Mouse (Mus musculus) kidney, postnatal 36 days (tissue): ENCODE measurements around the gene Tmem80.
A peak's percentile ranks its signal among the peaks of the same experiment; 100 is the strongest.

Experiments
- DNase-seq, 2 experiments: peaks; one replicate each; pipeline ENCODE4 v3.0.0; 2021 to 2022; ENCODE audit warnings: mixed read lengths in 2 of 2

Tmem80 gene

GRCm38 (mm10) chr7:141327469-141328372, at the start of gene Tmem80, which contains the start of gene Deaf1:
Gene Tmem80 (plus strand): TSS chr7:141327739.
Gene Deaf1 (minus strand): TSS chr7:141327690.
- peak; percentile 100 for DNase-seq

- peak in 1 of 2 experiments; percentile 69 for DNase-seq
Observed at GRCm38 (mm10) chr7:141278766-141279590, 48.6 kb upstream of the Tmem80 start, which contains the start of gene Sct. Gene Sct (minus strand): TSS chr7:141279133.

- no peak for DNase-seq
Observed at GRCm38 (mm10) chr7:141281442-141281841, 46.1 kb upstream of the Tmem80 start.

GRCm38 (mm10) chr7:141282756-141283155, 44.8 kb upstream of the Tmem80 start:
- peak in 1 of 2 experiments; percentile 39 for DNase-seq

GRCm38 (mm10) chr7:141288042-141288441, 39.5 kb upstream of the Tmem80 start:
- DNase-seq = no peak

GRCm38 (mm10) chr7:141291921-141292582, 35.5 kb upstream of the Tmem80 start, which contains the start of gene Drd4:
Gene Drd4 (plus strand): TSS chr7:141292006.
- DNase-seq = peak in 1 of 2 experiments; percentile 38

GRCm38 (mm10) chr7:141292583-141293388, 34.8 kb upstream of the Tmem80 start:
- no peak for DNase-seq

- DNase-seq = peak in 1 of 2 experiments; percentile 69
Observed at GRCm38 (mm10) chr7:141293852-141294471, 33.6 kb upstream of the Tmem80 start.

GRCm38 (mm10) chr7:141294479-141294878, 33.1 kb upstream of the Tmem80 start:
- DNase-seq = no peak

- DNase-seq = no peak
Observed at GRCm38 (mm10) chr7:141297926-141298650, 29.5 kb upstream of the Tmem80 start.

- DNase-seq = no peak
Observed at GRCm38 (mm10) chr7:141299175-141299574, 28.4 kb upstream of the Tmem80 start.

GRCm38 (mm10) chr7:141301386-141301785, 26.2 kb upstream of the Tmem80 start:
- DNase-seq = peak in 1 of 2 experiments; percentile 66

- no peak for DNase-seq
Observed at GRCm38 (mm10) chr7:141302702-141303268, 24.8 kb upstream of the Tmem80 start.

GRCm38 (mm10) chr7:141304537-141304936, 23.0 kb upstream of the Tmem80 start:
- DNase-seq = no peak

GRCm38 (mm10) chr7:141314416-141314815, 13.1 kb upstream of the Tmem80 start:
- no peak for DNase-seq

- no peak for DNase-seq
Observed at GRCm38 (mm10) chr7:141315076-141315475, 12.5 kb upstream of the Tmem80 start.

- DNase-seq = peak; percentile 87 to 88
Observed at GRCm38 (mm10) chr7:141315974-141316373, 11.6 kb upstream of the Tmem80 start.

GRCm38 (mm10) chr7:141317619-141318132, 9.9 kb upstream of the Tmem80 start:
- peak in 1 of 2 experiments; percentile 50 for DNase-seq

- no peak for DNase-seq
Observed at GRCm38 (mm10) chr7:141319446-141319845, 8.1 kb upstream of the Tmem80 start.

- DNase-seq = peak; percentile 51 to 61
Observed at GRCm38 (mm10) chr7:141324686-141325085, 2.9 kb upstream of the Tmem80 start.
